Mouse (Mus musculus) liver, adult 2 months (tissue): ENCODE data around the gene Kif2a.

ENCODE experiments used
- CTCF ChIP-seq: fragments of 200-500 bp; IDR thresholded peaks from 2 replicates; pipeline ENCODE4 v1.5.1; 2011; ENCODE audit warnings: low read depth, low read length, control low read depth
- POLR2A ChIP-seq: fragments of 200-500 bp; IDR thresholded peaks from 2 replicates; pipeline ENCODE4 v1.6.1; 2011; ENCODE audit warnings: low read length, control low read depth; ENCODE audit not compliant: insufficient read depth; ENCODE audit errors: extremely low read depth

DNA sequence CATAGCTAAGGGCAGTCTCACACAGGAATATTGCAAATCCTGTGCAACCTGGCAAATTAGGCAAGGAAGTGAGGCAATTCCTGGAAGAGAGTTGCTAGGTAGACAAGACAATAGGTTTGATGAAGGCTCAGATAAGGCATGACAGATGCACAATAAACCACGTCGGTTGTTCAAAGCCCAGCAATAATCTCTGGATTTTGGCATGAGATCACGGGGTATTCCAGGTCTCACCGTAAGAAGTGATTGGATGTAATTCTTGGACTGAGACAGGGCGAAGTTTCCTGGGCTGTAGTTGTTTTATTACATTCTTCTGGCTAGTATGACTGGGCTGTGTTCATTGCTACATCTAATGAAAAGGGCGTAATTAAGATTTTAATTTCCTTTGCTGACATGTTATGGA, 20.6 kb upstream of the Kif2a start:
- TF ChIP-seq POLR2A = no peak
- TF ChIP-seq CTCF = no peak
